Mouse (Mus musculus) liver, adult 2 months (tissue): ENCODE results near the gene Kcnh7.

ENCODE experiments used
- CTCF ChIP-seq: fragments of 200-500 bp; IDR thresholded peaks from 2 replicates; pipeline ENCODE4 v1.5.1; 2011; ENCODE audit warnings: low read depth, low read length, control low read depth
- POLR2A ChIP-seq: fragments of 200-500 bp; IDR thresholded peaks from 2 replicates; pipeline ENCODE4 v1.6.1; 2011; ENCODE audit warnings: low read length, control low read depth; ENCODE audit not compliant: insufficient read depth; ENCODE audit errors: extremely low read depth

- no peak for TF ChIP-seq CTCF
- no peak for TF ChIP-seq POLR2A
Observed at GRCm38 (mm10) chr2:63039718-63040117, 144.4 kb downstream of the Kcnh7 start.
